Mouse (Mus musculus): Measurements from ENCODE around the gene Ankrd60.

DNA sequence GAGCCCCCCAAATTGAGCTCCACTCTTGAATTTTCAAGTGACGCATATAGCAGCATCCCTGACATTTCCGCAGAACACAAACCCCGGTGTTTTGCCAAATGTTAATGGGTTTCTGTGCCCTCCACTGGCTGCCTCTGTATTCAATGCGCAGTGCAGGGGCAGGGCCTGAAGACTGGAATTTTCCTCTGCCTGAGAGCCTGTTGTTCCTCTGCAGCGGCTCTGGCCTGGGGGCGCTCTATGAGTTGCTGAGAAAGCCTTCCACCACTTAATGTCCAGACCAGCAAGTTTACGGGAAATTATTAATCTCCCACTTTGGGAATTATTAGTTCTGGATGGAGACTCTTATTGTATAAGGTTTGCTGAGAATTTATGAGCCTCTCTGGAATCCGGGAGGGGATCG, 14.0 kb downstream of the Ankrd60 start:
- no peak for TF ChIP-seq POLR2A (IDR thresholded peaks at IDR 0.05; ENCODE audit: borderline replicate concordance, low read depth, low read length)
- TF ChIP-seq CTCF (IDR thresholded peaks at IDR 0.05; ENCODE audit: low read depth, low read length) = no peak
